Mouse (Mus musculus): ENCODE measurements around the gene Cckbr.

The Cckbr gene

GRCm38 (mm10) chr7:105501984-105502383 is 76.5 kb downstream of the Cckbr start:
- 52% methylated on average over 4 of the region's 4 CpGs for WGBS

GRCm38 (mm10) chr7:105507257-105507656 is 81.7 kb downstream of the Cckbr start:
- WGBS, result 83% methylated on average over 4 of the region's 4 CpGs

- WGBS, result 65% methylated on average over 5 of the region's 5 CpGs
Observed at GRCm38 (mm10) chr7:105510143-105510542, 84.6 kb downstream of the Cckbr start.

- 38% methylated on average over 5 of the region's 5 CpGs for WGBS
Observed at GRCm38 (mm10) chr7:105513845-105514291, 88.3 kb downstream of the Cckbr start.

- WGBS, result 31% methylated on average over 5 of the region's 5 CpGs
Observed at GRCm38 (mm10) chr7:105514561-105514960, 89.0 kb downstream of the Cckbr start.

- 16% methylated on average over 5 of the region's 5 CpGs for WGBS
Observed at GRCm38 (mm10) chr7:105515178-105515577, 89.6 kb downstream of the Cckbr start.

- WGBS, result 60% methylated on average over 9 of the region's 9 CpGs
Observed at GRCm38 (mm10) chr7:105516669-105517360, 91.3 kb downstream of the Cckbr start.

- 47% methylated on average over 11 of the region's 11 CpGs for WGBS
Observed at GRCm38 (mm10) chr7:105519336-105519735, 93.8 kb downstream of the Cckbr start.

GRCm38 (mm10) chr7:105519771-105520170 is 94.2 kb downstream of the Cckbr start:
- 39% methylated on average over 2 of the region's 2 CpGs for WGBS

GRCm38 (mm10) chr7:105520201-105520600 is 94.7 kb downstream of the Cckbr start:
- WGBS, result 25% methylated on average over 6 of the region's 6 CpGs
